In the genomic region with DNA sequence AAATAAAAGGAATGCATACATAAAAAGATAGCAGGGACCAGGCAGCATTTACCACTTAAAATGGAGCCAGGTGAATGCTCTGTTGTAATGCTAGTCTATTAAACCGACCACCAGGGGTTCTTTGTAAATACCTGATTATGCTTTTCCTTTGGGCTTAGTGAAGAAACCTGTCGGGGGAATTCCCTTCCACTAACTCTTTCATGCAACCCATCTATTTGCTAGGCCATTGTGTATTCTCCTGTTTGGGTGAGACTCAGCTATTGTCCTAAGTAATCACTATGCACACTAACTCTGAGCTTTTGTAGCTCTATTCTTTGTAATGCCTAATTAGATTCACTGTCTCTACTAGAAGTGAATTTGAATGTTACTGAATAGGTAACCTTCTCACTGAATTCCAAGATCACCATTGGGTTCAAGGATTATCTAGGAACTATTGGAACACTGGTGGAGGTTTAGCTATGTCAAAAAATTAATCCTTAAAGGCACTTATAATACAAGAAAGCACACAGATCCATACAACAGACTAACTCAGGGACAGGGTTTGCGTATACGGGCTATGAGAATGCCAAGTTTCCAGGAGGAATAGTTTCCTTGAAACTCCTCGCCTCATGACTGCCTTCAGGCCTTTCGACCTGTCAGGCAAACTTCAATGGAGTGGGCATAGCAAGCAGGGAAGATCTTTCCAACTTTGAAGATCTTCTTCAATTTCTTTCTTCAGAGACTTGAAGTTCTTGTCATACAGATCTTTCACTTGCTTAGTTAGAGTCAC, we compare ENCODE assay signal across 24 mouse cellular contexts.
"Had no signal": no experiment of that assay in that cellular context is flagged by ENCODE, and none has a peak within 500 bp of the region (broad histone marks: within the 10 kb centered on the region; RNA-seq: fewer than 3 reads in every experiment).

No protein-coding gene starts in this region.

- H3K4me3 ChIP-seq: heart, adult 2 months; heart, embryonic 13.5 days; heart, embryonic 15.5 days; hindbrain, embryonic 13.5 days; hindbrain, embryonic 15.5 days; kidney, embryonic 15.5 days; limb, embryonic 10.5 days; limb, embryonic 12.5 days; liver, embryonic 13.5 days; liver, embryonic 15.5 days had no signal

- H3K27ac ChIP-seq: heart, adult 2 months; heart, embryonic 13.5 days; heart, embryonic 15.5 days; hindbrain, embryonic 13.5 days; hindbrain, embryonic 15.5 days; hindbrain, postnatal 0 days; kidney, embryonic 15.5 days; kidney, postnatal 0 days; limb, embryonic 10.5 days; limb, embryonic 12.5 days; liver, embryonic 13.5 days; liver, embryonic 15.5 days had no signal

- DNase-seq: gastrocnemius, postnatal 14 days; gastrocnemius, postnatal 36 days; heart, adult 11 months; heart, adult 2 months; heart, postnatal 14 days; heart, postnatal 36 days; kidney, adult 11 months; kidney, adult 2 months; kidney, adult 9 months; kidney, postnatal 25 days; layer of hippocampus, adult 9-11 months; layer of hippocampus, postnatal 36 days; liver; liver, embryonic 13.5 days had no signal
